Mouse (Mus musculus): Measurements from ENCODE around the gene Cysrt1.

Gene Cysrt1

GRCm38 (mm10) chr2:25242101-25242506, at the start of gene Cysrt1, which contains the start of gene Rnf208:
Gene Cysrt1 (minus strand): TSS chr2:25242452.
Gene Rnf208 (plus strand): TSS chr2:25242255.
- DNase-seq (ENCODE audit: low spot score) = no peak

- DNase-seq (ENCODE audit: low spot score) = no peak
Measured at GRCm38 (mm10) chr2:25291184-25292053, 49.2 kb upstream of the Cysrt1 start.

- no peak for DNase-seq (ENCODE audit: low spot score)
Measured at GRCm38 (mm10) chr2:25290816-25291130, 48.5 kb upstream of the Cysrt1 start.

- no peak for DNase-seq (ENCODE audit: low spot score)
Measured at GRCm38 (mm10) chr2:25290101-25290815, 48.0 kb upstream of the Cysrt1 start.

- DNase-seq (ENCODE audit: low spot score) = no peak
Measured at GRCm38 (mm10) chr2:25289651-25290050, 47.4 kb upstream of the Cysrt1 start, which contains the start of gene Lrrc26. Gene Lrrc26 (plus strand): TSS chr2:25289915.

- no peak for DNase-seq (ENCODE audit: low spot score)
Measured at GRCm38 (mm10) chr2:25288734-25289345, 46.6 kb upstream of the Cysrt1 start.

GRCm38 (mm10) chr2:25287927-25288649, 45.8 kb upstream of the Cysrt1 start, which contains the start of gene Tmem210:
Gene Tmem210 (plus strand): TSS chr2:25288145.
- DNase-seq (ENCODE audit: low spot score) = no peak

GRCm38 (mm10) chr2:25286837-25287636, 44.8 kb upstream of the Cysrt1 start:
- no peak for DNase-seq (ENCODE audit: low spot score)

- DNase-seq (ENCODE audit: low spot score) = no peak
Measured at GRCm38 (mm10) chr2:25286314-25286713, 44.1 kb upstream of the Cysrt1 start.

GRCm38 (mm10) chr2:25285551-25285950, 43.3 kb upstream of the Cysrt1 start:
- DNase-seq (ENCODE audit: low spot score) = no peak

GRCm38 (mm10) chr2:25278928-25279882, 37.0 kb upstream of the Cysrt1 start:
- DNase-seq (ENCODE audit: low spot score) = no peak

- no peak for DNase-seq (ENCODE audit: low spot score)
Measured at GRCm38 (mm10) chr2:25273010-25273409, 30.8 kb upstream of the Cysrt1 start.

GRCm38 (mm10) chr2:25272515-25272914, 30.3 kb upstream of the Cysrt1 start:
- DNase-seq (ENCODE audit: low spot score) = no peak

- DNase-seq (ENCODE audit: low spot score) = peak; percentile 92
Measured at GRCm38 (mm10) chr2:25271827-25272511, 29.7 kb upstream of the Cysrt1 start, which contains the start of the genes Ssna1 and Anapc2. Gene Ssna1 (minus strand): TSS chr2:25272438. Gene Anapc2 (plus strand): TSS chr2:25272478.

- DNase-seq (ENCODE audit: low spot score) = no peak
Measured at GRCm38 (mm10) chr2:25267746-25268309, 25.6 kb upstream of the Cysrt1 start.

- DNase-seq (ENCODE audit: low spot score) = no peak
Measured at GRCm38 (mm10) chr2:25267241-25267640, 25.0 kb upstream of the Cysrt1 start.

GRCm38 (mm10) chr2:25266720-25267119, 24.5 kb upstream of the Cysrt1 start:
- DNase-seq (ENCODE audit: low spot score) = no peak

- no peak for DNase-seq (ENCODE audit: low spot score)
Measured at GRCm38 (mm10) chr2:25265897-25266656, 23.8 kb upstream of the Cysrt1 start.
